Mouse (Mus musculus) ES-Bruce4 (cell line): ENCODE measurements around the gene Ap4b1.

ENCODE experiments used
- CTCF ChIP-seq: IDR thresholded peaks from one replicate; pipeline ENCODE4 v1.8.1; 2011; ENCODE audit warnings: low read depth, low read length
- POLR2A ChIP-seq: IDR thresholded peaks from one replicate; pipeline ENCODE4 v1.8.1; 2011; ENCODE audit warnings: low read length; ENCODE audit not compliant: insufficient read depth

DNA sequence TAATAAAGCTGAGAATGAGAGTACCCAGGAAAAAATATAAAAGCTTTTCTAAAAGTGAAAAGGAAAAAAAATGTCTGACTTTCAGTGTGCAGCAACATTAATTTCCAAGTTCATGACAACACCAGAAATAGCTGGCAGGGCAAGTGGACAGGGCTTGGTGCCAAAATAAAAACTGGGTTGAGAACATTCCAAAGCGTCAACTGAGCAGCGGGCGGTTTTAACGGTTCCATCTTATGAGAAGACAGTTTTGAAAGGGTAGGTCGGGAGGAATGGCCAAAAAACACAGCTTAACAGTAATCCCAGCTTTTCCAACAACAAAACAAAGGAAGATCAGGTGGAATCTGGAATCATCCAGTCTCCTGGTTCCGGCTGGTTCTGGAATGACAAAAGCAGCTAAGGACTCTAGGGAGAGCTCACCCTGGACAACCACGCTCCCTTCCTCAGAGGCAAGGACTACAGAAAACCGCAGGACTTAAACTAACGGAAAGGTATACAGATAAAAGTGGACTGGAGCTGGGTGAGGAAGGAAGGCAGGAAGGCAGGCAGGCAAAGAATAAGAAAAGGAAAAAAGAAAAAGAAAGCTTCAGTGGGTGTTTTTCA lies 37.7 kb upstream of the Ap4b1 start:
- no peak for TF ChIP-seq CTCF
- no peak for TF ChIP-seq POLR2A
